Mouse (Mus musculus): ENCODE measurements around the gene Ppm1h.

DNA sequence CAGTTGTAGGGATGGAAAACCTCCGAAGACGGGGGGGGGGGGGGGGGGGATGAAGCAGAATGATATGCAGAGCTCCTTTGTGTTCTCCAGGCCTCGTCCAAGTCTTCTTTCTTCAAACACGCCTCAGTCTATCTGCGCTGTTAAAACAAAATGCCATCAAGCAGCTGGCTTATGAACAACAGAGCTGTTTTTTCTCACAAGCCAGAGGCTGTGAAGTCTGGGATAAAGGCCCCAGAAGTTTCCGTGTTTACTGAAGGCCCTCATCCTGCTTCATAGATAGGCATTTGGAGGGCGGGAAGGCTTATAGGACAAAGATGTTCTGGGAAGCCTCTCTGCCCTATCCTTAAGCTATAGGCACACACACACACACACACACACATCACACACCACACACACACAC, 181.5 kb downstream of the Ppm1h start:
- TF ChIP-seq POLR2A (IDR thresholded peaks at IDR 0.05; ENCODE audit: extremely low read depth, insufficient read depth, low read length) (no peak), CTCF (IDR thresholded peaks at IDR 0.05; ENCODE audit: extremely low read depth, insufficient read depth, low read length) (no peak)

All from cortical plate, adult 2 months (tissue).